Mouse (Mus musculus) limb, embryonic 12.5 days (tissue): ENCODE measurements around the gene A530016L24Rik. TPM values are rescaled to one million over a fixed set of nuclear protein-coding genes. Genes with fewer than 3 reads are reported as not detected.

Experiments
- ATAC-seq: fragments of 200-750 bp; cut with Nextera tagmentation; 2 replicates; pipeline ENCODE4 v1.8.0; 2017; ENCODE audit warnings: low read depth, moderate TSS enrichment; ENCODE audit not compliant: insufficient number of reproducible peaks, insufficient read depth, low FRiP score, low TSS enrichment
- H3K27ac ChIP-seq: fragments of 300-500 bp; sonication (generic); 2 replicates; pipeline ENCODE4 v1.5.1; 2016; ENCODE audit warnings: mild to moderate bottlenecking, moderate library complexity
- H3K27me3 ChIP-seq: fragments of 300-500 bp; sonication (generic); 2 replicates; pipeline ENCODE4 v1.6.1; 2016; ENCODE audit warnings: mild to moderate bottlenecking, moderate library complexity
- H3K36me3 ChIP-seq: fragments of 300-500 bp; sonication (generic); 2 replicates; pipeline ENCODE4 v1.6.1; 2016; ENCODE audit warnings: mild to moderate bottlenecking, moderate library complexity
- H3K4me1 ChIP-seq: fragments of 300-500 bp; sonication (generic); replicated peaks from 2 replicates; pipeline ENCODE4 v1.6.1; 2016
- H3K4me2 ChIP-seq: fragments of 300-500 bp; sonication (generic); 2 replicates; pipeline ENCODE4 v1.6.1; 2016; ENCODE audit warnings: mild to moderate bottlenecking, moderate library complexity
- H3K4me3 ChIP-seq: fragments of 300-500 bp; sonication (generic); replicated peaks from 2 replicates; pipeline ENCODE4 v1.5.1; 2016; ENCODE audit warnings: mild to moderate bottlenecking
- H3K9ac ChIP-seq: fragments of 300-500 bp; sonication (generic); replicated peaks from 2 replicates; pipeline ENCODE4 v1.6.1; 2016; ENCODE audit warnings: mild to moderate bottlenecking, moderate library complexity
- H3K9me3 ChIP-seq: fragments of 300-500 bp; sonication (generic); 2 replicates; pipeline ENCODE4 v1.6.1; 2016; ENCODE audit warnings: mild to moderate bottlenecking, moderate library complexity
- WGBS: fragments of 180-500 bp; shearing (Covaris S2); methylation state at CpG from one replicate; pipeline ENCODE4 v1.1.7; 2016; 5-methylcytosine and 5-hydroxymethylcytosine counted together
- polyA plus RNA-seq: library from polyadenylated mRNA; unstranded; fragments of >200 nt; fragmentation: Nextera tagmentation; extraction: Ambion mirVana; gene quantifications from 2 replicates; pipeline ENCODE4 v1.2.1, GENCODE M21; 2016

A530016L24Rik gene
- polyA plus RNA-seq, 1 experiment from 2014 or later: not detected

DNA sequence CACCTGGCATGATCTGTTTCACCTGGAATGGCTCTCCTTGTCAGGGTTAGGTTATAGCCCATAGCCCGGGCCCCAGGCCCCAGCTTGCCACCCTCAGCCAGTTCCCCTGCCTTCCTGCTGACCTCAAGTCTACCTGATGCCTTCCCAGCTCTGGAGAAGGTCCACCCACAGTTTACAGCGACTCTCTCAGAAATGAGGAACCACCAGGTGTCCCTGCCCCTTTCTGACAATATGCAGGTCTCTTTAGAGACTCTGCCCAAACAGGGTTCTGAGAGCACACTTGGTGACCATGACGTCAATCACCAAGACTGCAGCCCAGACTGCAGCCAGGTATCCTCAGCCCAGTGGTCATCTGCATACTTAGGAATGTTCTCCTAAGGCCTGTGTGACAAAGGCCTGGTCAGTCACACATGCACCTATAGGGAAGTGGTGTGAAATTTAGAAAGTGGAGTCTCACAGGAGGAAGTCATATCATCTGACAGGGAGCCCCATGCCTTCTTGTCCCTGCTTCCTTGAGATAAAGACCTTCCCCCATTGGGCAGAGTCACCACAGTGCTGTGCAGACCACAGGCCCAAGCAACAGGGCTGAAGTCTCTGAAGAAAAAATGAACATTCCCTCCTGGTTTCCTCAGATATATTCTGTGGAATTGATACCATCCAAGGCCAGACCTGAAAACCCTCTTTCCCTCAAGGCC, 25.4 kb upstream of the A530016L24Rik start:
- no peak for ATAC-seq
- Histone ChIP-seq H3K4me2 (no peak overlapping the region), H3K27me3 (peaks cover 25% of the 10 kb centered on the region), H3K9me3 (no peaks in the 10 kb centered on the region), H3K36me3 (no peaks in the 10 kb centered on the region), H3K27ac (0 out of 2 replicates have a peak overlapping the region, but pooled peaks have one; percentile 72), H3K4me3 (no peak overlapping the region), H3K9ac (no peak overlapping the region), H3K4me1 (peaks cover 45% of the 10 kb centered on the region)
- WGBS: 79% methylated on average over 3 of the region's 3 CpGs

DNA sequence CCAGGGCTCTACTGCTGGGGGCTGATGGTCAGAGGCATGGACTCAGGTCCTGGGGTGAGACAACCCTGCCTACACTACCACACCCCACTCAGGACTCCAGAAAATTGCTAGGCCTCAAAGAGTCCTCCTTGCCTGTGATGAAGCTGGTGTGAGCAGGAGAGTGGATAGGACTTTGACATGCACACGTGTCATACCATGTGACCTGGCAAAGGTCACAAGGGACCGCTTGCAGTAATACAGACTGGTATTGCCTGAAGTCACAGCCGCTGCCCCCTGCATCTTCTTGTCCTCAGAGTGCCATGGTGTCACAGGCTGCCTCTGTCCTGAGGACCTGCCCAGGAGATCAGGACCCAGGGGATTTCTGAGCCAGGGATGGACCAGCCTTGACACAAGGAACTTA, 24.7 kb upstream of the A530016L24Rik start:
- Histone ChIP-seq H3K36me3 (no peaks in the 10 kb centered on the region), H3K4me1 (peaks cover 43% of the 10 kb centered on the region), H3K9ac (no peak overlapping the region), H3K27ac (peak overlapping the region; percentile 72), H3K27me3 (peaks cover 25% of the 10 kb centered on the region), H3K4me2 (no peak overlapping the region), H3K9me3 (no peaks in the 10 kb centered on the region), H3K4me3 (no peak overlapping the region)
- no peak for ATAC-seq
- 72% methylated on average over 3 of the region's 3 CpGs for WGBS

DNA sequence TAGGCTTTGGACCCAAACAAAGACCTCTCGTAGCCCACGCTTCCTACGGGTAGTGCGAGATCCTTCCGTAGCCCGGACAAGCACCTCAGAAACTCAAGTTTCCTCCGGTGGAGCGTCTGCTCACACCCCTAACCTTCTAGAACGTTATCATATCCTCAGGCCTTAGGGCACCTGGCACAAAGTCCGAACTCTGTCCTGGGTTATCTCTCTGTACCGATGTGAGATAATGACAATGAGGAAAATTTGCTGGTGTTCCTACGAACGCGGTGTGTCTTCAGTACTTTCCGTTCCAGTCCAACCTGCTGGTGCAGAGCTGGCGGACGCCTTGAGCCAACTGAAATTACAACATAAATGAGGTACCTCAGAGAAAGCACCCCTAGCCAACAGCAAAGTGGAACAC, 23.3 kb upstream of the A530016L24Rik start:
- no peak overlapping the region for H3K4me3 ChIP-seq
- H3K9ac ChIP-seq: no peak overlapping the region
- no peak overlapping the region for H3K4me2 ChIP-seq
- H3K27ac ChIP-seq: no peak overlapping the region
- H3K36me3 ChIP-seq: no peaks in the 10 kb centered on the region
- ATAC-seq: no peak
- peaks cover 41% of the 10 kb centered on the region for H3K4me1 ChIP-seq
- no peaks in the 10 kb centered on the region for H3K9me3 ChIP-seq
- H3K27me3 ChIP-seq: peaks cover 30% of the 10 kb centered on the region
- 94% methylated on average over 17 of the region's 17 CpGs for WGBS

DNA sequence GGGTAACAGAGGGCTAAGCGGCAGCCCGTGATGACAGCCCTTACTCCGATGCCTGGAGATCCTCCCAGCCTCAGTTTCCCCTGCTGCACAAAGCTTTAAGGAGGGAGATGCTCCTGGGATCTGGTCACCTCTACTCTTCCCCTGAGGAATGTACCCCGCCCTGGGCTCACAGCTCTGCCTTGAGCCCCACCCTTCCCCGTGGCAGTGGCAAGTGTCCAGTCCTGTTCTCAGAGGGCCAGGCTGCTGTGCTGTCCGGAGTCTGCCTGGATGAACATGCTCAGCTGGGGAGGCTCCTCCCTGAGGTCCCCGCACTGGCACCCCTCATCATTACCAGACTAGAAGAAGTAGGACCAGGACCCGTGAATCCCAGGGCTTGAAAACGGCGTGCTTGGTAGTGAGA, 21.9 kb upstream of the A530016L24Rik start:
- H3K36me3 ChIP-seq: no peaks in the 10 kb centered on the region
- peaks cover 36% of the 10 kb centered on the region for H3K27me3 ChIP-seq
- WGBS: 83% methylated on average over 10 of the region's 10 CpGs
- no peak overlapping the region for H3K4me3 ChIP-seq
- no peak overlapping the region; the same call in 1 of the 2 replicates for H3K9ac ChIP-seq
- H3K9me3 ChIP-seq: no peaks in the 10 kb centered on the region
- H3K27ac ChIP-seq: no peak overlapping the region
- no peak for ATAC-seq
- peaks cover 35% of the 10 kb centered on the region for H3K4me1 ChIP-seq
- no peak overlapping the region for H3K4me2 ChIP-seq

DNA sequence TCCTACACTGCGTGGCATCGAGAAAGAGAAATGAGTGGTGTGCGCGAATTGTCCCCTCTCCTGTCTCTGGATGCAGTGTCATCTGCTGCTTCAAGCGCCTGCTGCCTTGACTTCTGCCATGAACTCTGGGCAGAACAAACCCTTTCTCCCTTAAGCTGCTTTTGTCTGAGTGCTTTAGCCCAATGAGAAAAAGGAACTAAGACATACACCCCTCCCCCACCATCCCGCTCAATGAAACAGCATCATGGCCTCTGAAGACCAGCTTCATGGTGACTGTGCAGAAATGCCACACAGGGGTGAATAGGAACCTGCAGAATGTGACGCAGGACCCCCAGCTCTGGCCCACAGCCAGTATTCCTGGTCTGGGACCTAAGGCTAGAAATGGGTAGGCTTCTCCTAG, 19.9 kb upstream of the A530016L24Rik start:
- no peaks in the 10 kb centered on the region for H3K36me3 ChIP-seq
- H3K27me3 ChIP-seq: peaks cover 56% of the 10 kb centered on the region
- no peak for ATAC-seq
- H3K4me3 ChIP-seq: no peak overlapping the region
- no peak overlapping the region for H3K4me2 ChIP-seq
- 87% methylated on average over 7 of the region's 7 CpGs for WGBS
- no peaks in the 10 kb centered on the region for H3K9me3 ChIP-seq
- peaks cover 35% of the 10 kb centered on the region for H3K4me1 ChIP-seq
- H3K9ac ChIP-seq: no peak overlapping the region
- no peak overlapping the region for H3K27ac ChIP-seq

DNA sequence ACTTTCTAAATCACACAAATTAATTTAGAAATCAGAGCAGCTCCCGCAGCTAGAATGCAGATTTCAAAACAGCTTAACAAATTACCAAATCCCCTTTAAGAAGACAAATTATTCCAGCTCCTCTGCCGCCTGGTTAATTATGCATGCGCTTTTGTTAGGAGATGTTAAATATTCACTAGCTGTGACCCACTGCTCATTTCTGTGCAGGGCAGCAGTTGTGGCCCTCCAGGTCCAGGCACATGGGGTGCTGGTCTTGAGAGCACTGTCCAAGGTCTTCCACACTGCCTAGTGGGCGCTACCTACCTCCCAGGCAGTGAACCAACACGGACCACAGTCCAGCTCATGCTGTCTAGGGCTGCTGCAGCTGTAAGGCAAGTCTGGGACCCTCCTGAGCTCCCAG, 19.0 kb upstream of the A530016L24Rik start:
- no peaks in the 10 kb centered on the region for H3K9me3 ChIP-seq
- no peak overlapping the region for H3K27ac ChIP-seq
- no peak overlapping the region for H3K4me3 ChIP-seq
- peaks cover 33% of the 10 kb centered on the region for H3K4me1 ChIP-seq
- WGBS: 81% methylated on average over 5 of the region's 5 CpGs
- H3K36me3 ChIP-seq: no peaks in the 10 kb centered on the region
- ATAC-seq: no peak
- no peak overlapping the region for H3K9ac ChIP-seq
- H3K27me3 ChIP-seq: peaks cover 64% of the 10 kb centered on the region
- no peak overlapping the region for H3K4me2 ChIP-seq

DNA sequence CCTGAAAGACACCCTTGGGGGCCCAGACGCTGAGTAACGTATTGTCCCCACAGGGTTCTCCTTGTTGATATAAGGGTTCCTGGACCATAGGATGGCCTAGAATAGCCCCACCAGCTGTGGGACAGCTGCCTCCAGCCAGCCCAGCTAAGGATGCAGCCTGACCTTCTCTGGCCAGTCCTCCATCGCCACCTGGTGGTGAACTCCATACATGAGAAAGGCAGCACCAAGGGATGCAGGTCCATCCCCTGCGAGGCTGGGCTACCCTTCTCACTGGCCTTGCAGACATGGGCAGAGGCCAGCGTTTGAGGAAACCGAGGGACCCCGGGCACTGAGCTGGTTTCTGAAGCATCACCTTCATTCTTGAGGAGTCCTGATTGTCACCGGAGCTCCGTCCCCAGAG, 15.5 kb upstream of the A530016L24Rik start:
- no peaks in the 10 kb centered on the region for H3K36me3 ChIP-seq
- no peak overlapping the region for H3K4me3 ChIP-seq
- ATAC-seq: peak; percentile 56
- H3K9ac ChIP-seq: no peak overlapping the region
- H3K4me1 ChIP-seq: peaks cover 39% of the 10 kb centered on the region
- no peak overlapping the region for H3K4me2 ChIP-seq
- H3K27ac ChIP-seq: no peak overlapping the region
- H3K9me3 ChIP-seq: no peaks in the 10 kb centered on the region
- H3K27me3 ChIP-seq: peaks cover 73% of the 10 kb centered on the region
- WGBS: 17% methylated on average over 9 of the region's 9 CpGs

DNA sequence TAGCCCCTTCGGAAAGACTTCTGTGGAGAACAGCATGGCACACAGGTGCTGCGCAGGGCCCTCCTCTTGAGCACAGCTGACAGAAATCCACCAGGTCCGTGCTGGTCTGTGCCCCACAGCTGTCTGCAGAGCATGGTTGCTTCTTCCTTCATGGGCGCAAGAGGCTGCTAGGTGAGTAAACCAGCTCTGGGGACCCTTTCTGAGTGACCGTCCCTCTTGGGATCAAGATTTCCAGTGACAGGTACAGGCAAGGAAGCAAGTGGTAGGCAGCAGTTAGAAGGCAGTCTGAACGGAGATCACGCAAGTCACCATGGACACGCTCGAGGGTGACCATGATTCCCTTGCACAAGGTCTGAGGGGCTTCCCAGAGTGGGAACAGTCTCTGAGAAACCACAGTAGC, 287 bp downstream of the A530016L24Rik start:
- H3K27ac ChIP-seq: no peak overlapping the region; the same call in 1 of the 2 replicates
- no peaks in the 10 kb centered on the region for H3K36me3 ChIP-seq
- H3K9ac ChIP-seq: no peak overlapping the region
- no peak for ATAC-seq
- 0 out of 2 replicates have a peak, but pooled peaks cover 4% of the 10 kb centered on the region for H3K27me3 ChIP-seq
- no peaks in the 10 kb centered on the region for H3K9me3 ChIP-seq
- WGBS: 87% methylated on average over 9 of the region's 9 CpGs
- no peak overlapping the region for H3K4me2 ChIP-seq
- peaks cover 30% of the 10 kb centered on the region for H3K4me1 ChIP-seq
- no peak overlapping the region for H3K4me3 ChIP-seq

DNA sequence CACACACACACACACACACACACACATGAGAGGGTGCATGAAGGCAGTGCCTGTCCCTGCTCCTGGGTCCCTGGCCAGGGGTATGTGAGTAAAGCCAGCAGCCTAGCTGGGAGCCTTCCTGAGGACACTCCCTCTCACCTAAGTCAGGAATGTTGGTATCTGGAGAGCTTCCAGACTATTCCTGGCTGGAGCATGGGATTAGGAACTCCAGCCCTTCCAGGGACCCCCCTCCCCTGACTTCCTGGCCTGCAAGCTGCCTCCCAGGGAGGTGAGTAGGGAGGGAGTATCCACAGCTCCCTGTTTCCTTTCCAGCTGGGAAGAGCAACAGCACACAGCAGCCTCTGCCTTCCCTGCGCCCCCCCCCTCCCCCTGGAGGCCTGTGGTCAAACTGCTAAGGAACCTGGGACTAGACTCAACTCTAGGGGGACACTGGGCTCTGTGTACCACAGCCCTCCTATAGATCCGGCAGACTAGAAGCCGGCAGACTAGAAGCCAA, 1.2 kb downstream of the A530016L24Rik start:
- Histone ChIP-seq H3K4me3 (no peak overlapping the region), H3K36me3 (no peaks in the 10 kb centered on the region), H3K4me1 (peaks cover 30% of the 10 kb centered on the region), H3K4me2 (peak overlapping the region; percentile 0), H3K27me3 (peaks cover 14% of the 10 kb centered on the region), H3K27ac (peak overlapping the region; percentile 81), H3K9ac (no peak overlapping the region; the same call in 1 of the 2 replicates), H3K9me3 (no peaks in the 10 kb centered on the region)
- ATAC-seq: peak; percentile 59
- WGBS: 16% methylated on average over 3 of the region's 3 CpGs

DNA sequence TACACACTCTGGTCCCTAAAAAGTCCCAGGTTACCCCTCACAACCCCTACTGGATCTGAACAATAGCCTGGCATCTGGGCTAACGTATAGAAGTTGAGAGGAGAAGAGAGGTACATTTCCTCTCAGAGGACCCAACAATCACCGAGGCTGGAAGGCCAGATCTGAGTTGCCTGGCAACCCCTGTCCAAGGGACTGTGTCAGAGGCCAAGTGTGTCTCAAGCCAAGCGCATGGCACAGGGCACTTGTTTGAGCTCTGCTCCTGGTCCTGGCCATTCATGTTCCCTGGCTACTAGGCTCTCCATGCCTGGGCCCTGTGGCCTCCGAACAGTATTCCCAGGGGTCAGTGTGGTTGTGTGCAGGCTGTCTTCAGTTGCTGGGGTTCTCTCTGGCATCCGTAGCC, 6.9 kb downstream of the A530016L24Rik start:
- Histone ChIP-seq H3K4me3 (no peak overlapping the region), H3K36me3 (no peaks in the 10 kb centered on the region), H3K4me2 (no peak overlapping the region), H3K27ac (no peak overlapping the region), H3K9me3 (no peaks in the 10 kb centered on the region), H3K9ac (no peak overlapping the region), H3K4me1 (peaks cover 12% of the 10 kb centered on the region), H3K27me3 (peaks cover 26% of the 10 kb centered on the region)
- 83% methylated on average over 5 of the region's 5 CpGs for WGBS
- ATAC-seq: no peak

DNA sequence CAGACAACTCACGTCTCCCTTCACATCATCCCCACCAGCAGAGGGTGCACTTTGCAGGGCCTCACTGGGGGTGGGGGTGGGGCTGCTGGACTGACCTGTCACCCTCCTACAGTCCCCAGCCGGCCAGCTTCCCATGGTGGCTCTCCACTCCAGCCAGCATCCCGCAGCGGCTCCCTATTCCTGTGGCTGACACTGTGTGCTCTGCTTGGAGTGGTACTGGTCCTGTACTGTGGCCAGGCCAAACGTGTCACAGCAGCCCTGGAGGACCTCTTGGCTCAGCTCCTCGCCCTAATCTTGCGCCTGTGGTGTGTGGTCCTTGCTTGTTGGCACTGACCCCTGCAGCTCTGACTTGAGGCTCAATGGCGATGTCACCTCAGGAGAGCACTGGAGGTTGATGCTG, 8.5 kb downstream of the A530016L24Rik start:
- Histone ChIP-seq H3K4me3 (no peak overlapping the region), H3K27ac (no peak overlapping the region), H3K4me2 (no peak overlapping the region), H3K9me3 (no peaks in the 10 kb centered on the region), H3K4me1 (no peaks in the 10 kb centered on the region), H3K27me3 (peaks cover 31% of the 10 kb centered on the region), H3K36me3 (no peaks in the 10 kb centered on the region), H3K9ac (no peak overlapping the region)
- WGBS: 80% methylated on average over 8 of the region's 8 CpGs
- no peak for ATAC-seq

DNA sequence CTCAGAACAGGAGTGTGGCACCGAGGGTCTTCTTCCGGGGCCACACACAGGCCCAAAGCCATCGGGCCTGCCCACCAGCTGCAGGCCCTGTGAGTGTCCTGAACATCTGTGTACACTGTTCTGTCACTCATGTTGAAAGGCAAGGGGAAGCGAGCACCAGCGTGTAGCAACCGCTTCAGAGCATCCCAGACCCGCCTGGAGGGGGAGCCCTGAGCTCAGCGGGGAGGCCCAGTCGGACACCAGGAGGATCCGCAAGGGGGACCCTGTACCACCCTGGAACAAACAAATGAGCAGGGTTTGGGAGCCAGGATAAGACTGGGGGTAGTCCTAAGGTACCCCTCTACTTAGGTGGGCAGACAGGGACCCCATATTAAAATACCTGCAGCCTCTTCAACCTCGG, 9.4 kb downstream of the A530016L24Rik start:
- Histone ChIP-seq H3K9me3 (0 out of 2 replicates have a peak, but pooled peaks cover 4% of the 10 kb centered on the region), H3K4me3 (no peak overlapping the region), H3K36me3 (no peaks in the 10 kb centered on the region), H3K9ac (no peak overlapping the region), H3K4me1 (no peaks in the 10 kb centered on the region), H3K4me2 (no peak overlapping the region), H3K27ac (no peak overlapping the region), H3K27me3 (peaks cover 34% of the 10 kb centered on the region)
- no peak for ATAC-seq
- WGBS: 44% methylated on average over 11 of the region's 11 CpGs
